Mouse (Mus musculus): ENCODE data around the gene Ccm2l. TPM values are rescaled to one million over a fixed set of nuclear protein-coding genes. Genes with fewer than 3 reads are reported as not detected.

Ccm2l gene
- polyA plus RNA-seq, 1 experiment from 2014 or later: 2.3 TPM

DNA sequence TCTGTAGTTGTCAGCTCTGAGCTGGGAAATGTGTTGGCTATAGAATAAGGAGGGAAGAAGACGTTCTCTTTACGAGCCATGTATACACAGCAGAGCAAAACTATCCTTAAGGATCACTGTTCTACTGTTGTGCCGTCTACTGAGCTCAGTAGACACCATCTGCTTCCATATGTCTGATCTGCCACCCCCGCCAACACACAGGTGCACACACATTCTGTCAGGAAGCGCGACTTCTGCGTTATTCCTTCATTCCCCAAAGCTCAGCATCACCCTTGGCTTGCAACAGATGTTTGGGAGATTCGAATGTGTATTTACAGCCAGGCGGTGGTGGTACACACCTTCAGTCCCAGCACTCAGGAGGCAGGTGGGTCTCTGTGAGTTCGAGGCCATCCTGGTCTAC, 21.3 kb downstream of the Ccm2l start:
- WGBS: 87% methylated on average over 10 of the region's 10 CpGs
- H3K4me3 ChIP-seq (ENCODE audit: low read depth, low read length): no peak overlapping the region
- H3K9me3 ChIP-seq (ENCODE audit: control insufficient read depth, low read depth, low read length): no peaks in the 10 kb centered on the region

GRCm38 (mm10) chr2:153089316-153089715, 23.6 kb downstream of the Ccm2l start:
- no peak for ATAC-seq (ENCODE audit: insufficient number of reproducible peaks, insufficient read depth, low FRiP score, low read depth)
- H3K4me1 ChIP-seq (ENCODE audit: control insufficient read depth, insufficient read depth, low read length): no peaks in the 10 kb centered on the region
- WGBS: 60% methylated on average over 2 of the region's 2 CpGs
- no peak overlapping the region for H3K4me2 ChIP-seq (replicated peaks; ENCODE audit: low read depth, low read length)
- no peaks in the 10 kb centered on the region for H3K36me3 ChIP-seq (ENCODE audit: control insufficient read depth, insufficient read depth, low read length)
- H3K9ac ChIP-seq (replicated peaks; ENCODE audit: low read depth, low read length): no peak overlapping the region
- H3K27me3 ChIP-seq (ENCODE audit: control insufficient read depth, insufficient read depth, low read length): no peaks in the 10 kb centered on the region
- H3K27ac ChIP-seq (ENCODE audit: low read length): no peak overlapping the region
- no peaks in the 10 kb centered on the region for H3K9me3 ChIP-seq (ENCODE audit: control insufficient read depth, low read depth, low read length)
- H3K4me3 ChIP-seq (ENCODE audit: low read depth, low read length): no peak overlapping the region

More for the DNA sequence above, 21.3 kb downstream of the Ccm2l start:
- no peaks in the 10 kb centered on the region for H3K36me3 ChIP-seq (ENCODE audit: control insufficient read depth, insufficient read depth, low read length)
- no peaks in the 10 kb centered on the region for H3K27me3 ChIP-seq (ENCODE audit: control insufficient read depth, insufficient read depth, low read length)
- H3K4me1 ChIP-seq (ENCODE audit: control insufficient read depth, insufficient read depth, low read length): no peaks in the 10 kb centered on the region
- no peak for ATAC-seq (ENCODE audit: insufficient number of reproducible peaks, insufficient read depth, low FRiP score, low read depth)
- no peak overlapping the region for H3K4me2 ChIP-seq (replicated peaks; ENCODE audit: low read depth, low read length)
- no peak overlapping the region for H3K27ac ChIP-seq (ENCODE audit: low read length)
- no peak overlapping the region for H3K9ac ChIP-seq (replicated peaks; ENCODE audit: low read depth, low read length)

- H3K9me3 ChIP-seq (ENCODE audit: control insufficient read depth, low read depth, low read length): no peaks in the 10 kb centered on the region
- ATAC-seq (ENCODE audit: insufficient number of reproducible peaks, insufficient read depth, low FRiP score, low read depth): no peak
- H3K27me3 ChIP-seq (ENCODE audit: control insufficient read depth, insufficient read depth, low read length): no peaks in the 10 kb centered on the region
- H3K27ac ChIP-seq (ENCODE audit: low read length): no peak overlapping the region
- H3K4me1 ChIP-seq (ENCODE audit: control insufficient read depth, insufficient read depth, low read length): no peaks in the 10 kb centered on the region
- no peak overlapping the region for H3K4me3 ChIP-seq (ENCODE audit: low read depth, low read length)
- 23% methylated on average over 10 of the region's 10 CpGs for WGBS
- H3K36me3 ChIP-seq (ENCODE audit: control insufficient read depth, insufficient read depth, low read length): no peaks in the 10 kb centered on the region
- no peak overlapping the region for H3K4me2 ChIP-seq (replicated peaks; ENCODE audit: low read depth, low read length)
- H3K9ac ChIP-seq (replicated peaks; ENCODE audit: low read depth, low read length): no peak overlapping the region
Measured at GRCm38 (mm10) chr2:153090551-153091165, 24.9 kb downstream of the Ccm2l start.

- Histone ChIP-seq H3K36me3 (ENCODE audit: control insufficient read depth, insufficient read depth, low read length) (no peaks in the 10 kb centered on the region), H3K27ac (ENCODE audit: low read length) (no peak overlapping the region), H3K27me3 (ENCODE audit: control insufficient read depth, insufficient read depth, low read length) (peaks cover 17% of the 10 kb centered on the region; the same call in 1 of the 2 replicates)
Measured at GRCm38 (mm10) chr2:153107046-153107766, 41.5 kb downstream of the Ccm2l start.

DNA sequence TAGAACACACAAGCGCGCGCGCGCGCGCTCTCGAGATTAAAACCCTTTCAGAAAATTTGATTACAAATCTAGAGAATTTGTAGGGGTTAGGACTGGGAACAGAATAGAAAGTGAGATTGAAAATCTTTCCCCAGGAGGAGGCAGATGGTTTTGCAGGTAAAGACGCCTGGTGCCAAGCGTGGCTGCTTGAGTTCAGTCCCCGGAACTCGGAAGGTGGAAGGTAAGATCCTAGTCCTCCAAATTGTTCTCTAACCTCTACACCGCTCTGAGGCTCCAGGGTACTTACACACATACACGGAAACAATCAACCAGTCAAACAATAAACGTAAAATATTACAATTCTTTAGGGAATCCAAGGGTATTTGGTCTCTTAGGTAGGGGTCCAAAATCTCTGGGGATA, 42.0 kb downstream of the Ccm2l start:
- peak overlapping the region; percentile 37 for H3K4me3 ChIP-seq (ENCODE audit: low read depth, low read length)
- ATAC-seq (ENCODE audit: insufficient number of reproducible peaks, insufficient read depth, low FRiP score, low read depth): no peak
- H3K27ac ChIP-seq (ENCODE audit: low read length): no peak overlapping the region
- H3K27me3 ChIP-seq (ENCODE audit: control insufficient read depth, insufficient read depth, low read length): peaks cover 17% of the 10 kb centered on the region; the same call in 1 of the 2 replicates
- peaks cover 8% of the 10 kb centered on the region; the same call in 1 of the 2 replicates for H3K4me1 ChIP-seq (ENCODE audit: control insufficient read depth, insufficient read depth, low read length)
- H3K9me3 ChIP-seq (ENCODE audit: control insufficient read depth, low read depth, low read length): no peaks in the 10 kb centered on the region
- H3K9ac ChIP-seq (replicated peaks; ENCODE audit: low read depth, low read length): no peak overlapping the region
- WGBS: 3% methylated on average over 15 of the region's 15 CpGs
- no peaks in the 10 kb centered on the region for H3K36me3 ChIP-seq (ENCODE audit: control insufficient read depth, insufficient read depth, low read length)
- H3K4me2 ChIP-seq (replicated peaks; ENCODE audit: low read depth, low read length): peak overlapping the region; percentile 71

More at GRCm38 (mm10) chr2:153107046-153107766, 41.5 kb downstream of the Ccm2l start:
- 33% methylated on average over 23 of the region's 23 CpGs for WGBS
- Histone ChIP-seq H3K4me1 (ENCODE audit: control insufficient read depth, insufficient read depth, low read length) (peaks cover 8% of the 10 kb centered on the region; the same call in 1 of the 2 replicates), H3K9me3 (ENCODE audit: control insufficient read depth, low read depth, low read length) (no peaks in the 10 kb centered on the region), H3K4me3 (ENCODE audit: low read depth, low read length) (peak overlapping the region; percentile 37), H3K9ac (replicated peaks; ENCODE audit: low read depth, low read length) (no peak overlapping the region), H3K4me2 (replicated peaks; ENCODE audit: low read depth, low read length) (peak overlapping the region; percentile 71)
- peak; percentile 33; the same call in 1 of the 2 replicates for ATAC-seq (ENCODE audit: insufficient number of reproducible peaks, insufficient read depth, low FRiP score, low read depth)

GRCm38 (mm10) chr2:153108313-153109264, 42.8 kb downstream of the Ccm2l start, which contains the start of gene Hck:
Gene Hck (plus strand): TSS chr2:153108468.
- Histone ChIP-seq H3K36me3 (ENCODE audit: control insufficient read depth, insufficient read depth, low read length) (no peaks in the 10 kb centered on the region), H3K27me3 (ENCODE audit: control insufficient read depth, insufficient read depth, low read length) (peaks cover 17% of the 10 kb centered on the region; the same call in 1 of the 2 replicates), H3K27ac (ENCODE audit: low read length) (no peak within 1 kb of the TSS), H3K9me3 (ENCODE audit: control insufficient read depth, low read depth, low read length) (no peaks in the 10 kb centered on the region), H3K4me2 (replicated peaks; ENCODE audit: low read depth, low read length) (peak within 1 kb of the TSS; percentile 71), H3K9ac (replicated peaks; ENCODE audit: low read depth, low read length) (no peak within 1 kb of the TSS), H3K4me3 (ENCODE audit: low read depth, low read length) (peak within 1 kb of the TSS; percentile 37), H3K4me1 (ENCODE audit: control insufficient read depth, insufficient read depth, low read length) (peaks cover 8% of the 10 kb centered on the region; the same call in 1 of the 2 replicates)
- 3% methylated on average over 52 of the region's 52 CpGs for WGBS
- ATAC-seq (ENCODE audit: insufficient number of reproducible peaks, insufficient read depth, low FRiP score, low read depth): peak; percentile 67; the same call in 1 of the 2 replicates

DNA sequence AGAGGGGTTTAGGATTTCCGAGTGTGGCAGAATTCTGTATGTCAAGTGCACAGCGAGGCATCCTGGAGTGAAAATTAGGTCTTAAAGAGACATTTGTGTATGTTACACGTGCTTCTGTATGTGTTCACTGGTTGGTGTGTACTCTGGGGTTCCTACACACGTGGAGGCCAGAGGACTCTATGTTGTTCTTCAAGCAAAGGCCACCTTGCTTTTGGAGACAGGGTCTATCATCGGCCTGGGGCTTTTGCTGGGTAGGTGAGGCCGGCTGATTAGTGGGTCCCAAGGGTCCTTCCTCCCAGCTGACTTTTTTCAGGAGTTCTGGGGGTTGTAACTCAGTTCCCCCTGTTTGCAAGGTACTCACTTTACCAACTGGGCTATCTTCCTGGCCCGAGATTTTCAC, 43.8 kb downstream of the Ccm2l start:
- Histone ChIP-seq H3K4me2 (replicated peaks; ENCODE audit: low read depth, low read length) (no peak overlapping the region), H3K27ac (ENCODE audit: low read length) (no peak overlapping the region), H3K36me3 (ENCODE audit: control insufficient read depth, insufficient read depth, low read length) (no peaks in the 10 kb centered on the region), H3K9ac (replicated peaks; ENCODE audit: low read depth, low read length) (no peak overlapping the region), H3K4me3 (ENCODE audit: low read depth, low read length) (no peak overlapping the region), H3K27me3 (ENCODE audit: control insufficient read depth, insufficient read depth, low read length) (peaks cover 17% of the 10 kb centered on the region; the same call in 1 of the 2 replicates), H3K4me1 (ENCODE audit: control insufficient read depth, insufficient read depth, low read length) (peaks cover 8% of the 10 kb centered on the region; the same call in 1 of the 2 replicates), H3K9me3 (ENCODE audit: control insufficient read depth, low read depth, low read length) (no peaks in the 10 kb centered on the region)
- WGBS: 72% methylated on average over 7 of the region's 7 CpGs
- ATAC-seq (ENCODE audit: insufficient number of reproducible peaks, insufficient read depth, low FRiP score, low read depth): no peak

DNA sequence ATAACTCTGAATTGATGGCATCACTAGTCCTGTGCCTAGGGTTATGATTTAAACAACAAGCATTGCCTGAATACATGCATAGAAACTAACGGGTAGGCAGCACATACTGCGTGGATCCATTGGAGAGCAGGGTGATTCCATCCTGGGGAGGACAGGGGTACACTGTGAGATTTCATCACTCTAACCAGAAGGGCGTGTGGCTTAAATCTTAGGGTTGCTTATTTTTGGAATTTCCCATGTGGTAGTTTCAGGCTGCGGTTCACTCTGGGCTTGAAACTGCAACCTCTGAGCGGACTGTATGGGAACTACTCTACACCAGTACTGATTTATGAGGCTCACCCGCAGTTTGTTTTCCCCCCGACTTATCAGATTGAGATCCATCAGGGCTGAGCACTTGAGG, 45.5 kb downstream of the Ccm2l start:
- no peak for ATAC-seq (ENCODE audit: insufficient number of reproducible peaks, insufficient read depth, low FRiP score, low read depth)
- Histone ChIP-seq H3K4me1 (ENCODE audit: control insufficient read depth, insufficient read depth, low read length) (peaks cover 8% of the 10 kb centered on the region; the same call in 1 of the 2 replicates), H3K36me3 (ENCODE audit: control insufficient read depth, insufficient read depth, low read length) (no peaks in the 10 kb centered on the region), H3K4me3 (ENCODE audit: low read depth, low read length) (no peak overlapping the region), H3K9ac (replicated peaks; ENCODE audit: low read depth, low read length) (no peak overlapping the region), H3K27me3 (ENCODE audit: control insufficient read depth, insufficient read depth, low read length) (peaks cover 17% of the 10 kb centered on the region; the same call in 1 of the 2 replicates), H3K4me2 (replicated peaks; ENCODE audit: low read depth, low read length) (no peak overlapping the region), H3K9me3 (ENCODE audit: control insufficient read depth, low read depth, low read length) (no peaks in the 10 kb centered on the region), H3K27ac (ENCODE audit: low read length) (no peak overlapping the region)
- WGBS: 78% methylated on average over 7 of the region's 7 CpGs
